Mouse (Mus musculus) CH12.LX (cell line): ENCODE measurements around the gene Skap2. TPM values are rescaled to one million over a fixed set of nuclear protein-coding genes. Genes with fewer than 3 reads are reported as not detected.
A peak's percentile ranks its signal among the peaks of the same experiment; 100 is the strongest.

Experiments used
- DNase-seq: peaks from one replicate; pipeline ENCODE4 v3.0.0-alpha.2; 2013; ENCODE audit errors: extremely low read depth
- H3K27ac ChIP-seq: 2 replicates; pipeline ENCODE4 v1.5.1; 2012; ENCODE audit warnings: low read depth, mild to moderate bottlenecking, control low read depth, moderate library complexity; ENCODE audit not compliant: insufficient read depth
- H3K27me3 ChIP-seq: replicated peaks from 2 replicates; pipeline ENCODE3; 2012; ENCODE audit warnings: inconsistent platforms
- H3K36me3 ChIP-seq, 2 experiments: replicated peaks in 1 of 2; 2 replicates each; pipeline versions ENCODE3 to v1.6.1; 2012; ENCODE audit warnings: inconsistent platforms in 1 of 2, low read length in 1 of 2, mild to moderate bottlenecking in 1 of 2, mixed read lengths in 1 of 2, moderate library complexity in 1 of 2; ENCODE audit not compliant: control insufficient read depth in 1 of 2, insufficient read depth in 1 of 2
- H3K4me1 ChIP-seq, 2 experiments: 2 replicates each; pipeline ENCODE4 v1.6.1; 2012; ENCODE audit warnings: inconsistent platforms in 1 of 2, moderate library complexity in 1 of 2; ENCODE audit not compliant: insufficient read depth in 2 of 2, control insufficient read depth in 1 of 2
- H3K4me2 ChIP-seq: 2 replicates; pipeline ENCODE4 v1.6.1; 2012; ENCODE audit warnings: low read depth, mild to moderate bottlenecking, control low read depth; ENCODE audit not compliant: poor library complexity, insufficient read depth, severe bottlenecking
- H3K4me3 ChIP-seq, 3 experiments: fragments of 150-350 bp in 1 of 3; sonication (generic) in 1 of 3; replicated peaks in 1 of 3; 2 replicates each; pipeline versions ENCODE3 to v1.5.1; 2011 to 2012; ENCODE audit warnings: low read depth in 2 of 3, low read length in 2 of 3, mild to moderate bottlenecking in 2 of 3, moderate library complexity in 2 of 3, control low read depth in 1 of 3, improper control_type of control experiment in 1 of 3, inconsistent platforms in 1 of 3, mixed read lengths in 1 of 3; ENCODE audit not compliant: poor library complexity in 1 of 3
- H3K79me2 ChIP-seq: replicated peaks from 2 replicates; pipeline ENCODE4 v1.6.1; 2012; ENCODE audit warnings: mild to moderate bottlenecking, moderate library complexity; ENCODE audit not compliant: control insufficient read depth, poor library complexity, insufficient read depth, severe bottlenecking; ENCODE audit errors: extremely low read depth
- H3K9ac ChIP-seq: 2 replicates; pipeline ENCODE4 v1.6.1; 2012; ENCODE audit warnings: low read depth, mild to moderate bottlenecking, control low read depth, moderate library complexity; ENCODE audit not compliant: insufficient read depth
- H3K9me3 ChIP-seq: replicated peaks from 2 replicates; pipeline ENCODE3; 2012; ENCODE audit warnings: low read length, inconsistent platforms, mixed read lengths
- BHLHE40 ChIP-seq: IDR thresholded peaks from 2 replicates; pipeline ENCODE4 v1.6.1; 2011; ENCODE audit warnings: mild to moderate bottlenecking, low read depth, low read length, improper control_type of control experiment
- CHD2 ChIP-seq: IDR thresholded peaks from 2 replicates; pipeline ENCODE4 v1.6.1; 2011; ENCODE audit warnings: low read length, improper control_type of control experiment
- E2F4 ChIP-seq: IDR thresholded peaks from 2 replicates; pipeline ENCODE4 v1.6.1; 2011; ENCODE audit warnings: low read depth, low read length, improper control_type of control experiment; ENCODE audit not compliant: insufficient replicate concordance
- ELF1 ChIP-seq: IDR thresholded peaks from 2 replicates; pipeline ENCODE4 v1.6.1; 2014; ENCODE audit warnings: low read depth, mild to moderate bottlenecking, inconsistent platforms, low read length, improper control_type of control experiment
- ETS1 ChIP-seq: conservative IDR thresholded peaks from 2 replicates; pipeline ENCODE4 v1.6.1; 2012; ENCODE audit warnings: low read depth, mild to moderate bottlenecking, inconsistent platforms, low read length, improper control_type of control experiment, moderate library complexity
- HCFC1 ChIP-seq: IDR thresholded peaks from 2 replicates; pipeline ENCODE4 v1.6.1; 2012; ENCODE audit warnings: low read depth, mild to moderate bottlenecking, inconsistent platforms, low read length, improper control_type of control experiment
- JUN ChIP-seq: IDR thresholded peaks from 2 replicates; pipeline ENCODE4 v1.6.1; 2011; ENCODE audit warnings: low read depth, mild to moderate bottlenecking, low read length, improper control_type of control experiment, moderate library complexity; ENCODE audit not compliant: insufficient read depth
- KAT2A ChIP-seq: IDR thresholded peaks from 2 replicates; pipeline ENCODE4 v1.6.1; 2012; ENCODE audit warnings: low read length, improper control_type of control experiment, inconsistent platforms; ENCODE audit not compliant: insufficient replicate concordance
- MAFK ChIP-seq: IDR thresholded peaks from 2 replicates; pipeline ENCODE4 v1.6.1; 2011; ENCODE audit warnings: low read length, improper control_type of control experiment; ENCODE audit not compliant: insufficient replicate concordance
- MAX ChIP-seq: IDR thresholded peaks from 2 replicates; pipeline ENCODE4 v1.6.1; 2011; ENCODE audit warnings: low read length, improper control_type of control experiment
- MAZ ChIP-seq: IDR thresholded peaks from 2 replicates; pipeline ENCODE4 v1.6.1; 2012; ENCODE audit warnings: low read depth, mild to moderate bottlenecking, inconsistent platforms, low read length, improper control_type of control experiment, moderate library complexity
- MEF2A ChIP-seq: IDR thresholded peaks from 2 replicates; pipeline ENCODE4 v1.6.1; 2014; ENCODE audit warnings: low read depth, mild to moderate bottlenecking, inconsistent platforms, low read length, improper control_type of control experiment, borderline replicate concordance
- MXI1 ChIP-seq: IDR thresholded peaks from 2 replicates; pipeline ENCODE4 v1.6.1; 2011; ENCODE audit warnings: mild to moderate bottlenecking, low read depth, low read length, improper control_type of control experiment
- MYC ChIP-seq: IDR thresholded peaks from 2 replicates; pipeline ENCODE4 v1.6.1; 2011; ENCODE audit warnings: low read depth, mild to moderate bottlenecking, improper control_type of control experiment, low read length
- NELFE ChIP-seq: IDR thresholded peaks from 2 replicates; pipeline ENCODE4 v1.6.1; 2011; ENCODE audit warnings: low read depth, low read length, improper control_type of control experiment
- NRF1 ChIP-seq: IDR thresholded peaks from 2 replicates; pipeline ENCODE4 v1.6.1; 2014; ENCODE audit warnings: low read depth, mild to moderate bottlenecking, inconsistent platforms, low read length, improper control_type of control experiment, moderate library complexity
- PAX5 ChIP-seq: IDR thresholded peaks from 2 replicates; pipeline ENCODE4 v1.6.1; 2012; ENCODE audit warnings: low read length, inconsistent platforms, mixed read lengths
- POLR2A ChIP-seq: IDR thresholded peaks from 2 replicates; pipeline ENCODE4 v1.6.1; 2011; ENCODE audit warnings: low read depth, mild to moderate bottlenecking, improper control_type of control experiment, low read length
- RCOR1 ChIP-seq: conservative IDR thresholded peaks from 2 replicates; pipeline ENCODE4 v1.6.1; 2012; ENCODE audit warnings: low read depth, mild to moderate bottlenecking, inconsistent platforms, low read length, improper control_type of control experiment
- SIN3A ChIP-seq: IDR thresholded peaks from 2 replicates; pipeline ENCODE4 v1.6.1; 2012; ENCODE audit warnings: low read length, improper control_type of control experiment, inconsistent platforms
- TCF12 ChIP-seq: IDR thresholded peaks from 2 replicates; pipeline ENCODE4 v1.6.1; 2014; ENCODE audit warnings: low read depth, mild to moderate bottlenecking, inconsistent platforms, low read length, improper control_type of control experiment
- USF1 ChIP-seq: IDR thresholded peaks from 2 replicates; pipeline ENCODE4 v1.6.1; 2014; ENCODE audit warnings: low read depth, mild to moderate bottlenecking, inconsistent platforms, low read length, improper control_type of control experiment
- USF2 ChIP-seq: conservative IDR thresholded peaks from 2 replicates; pipeline ENCODE4 v1.6.1; 2011; ENCODE audit warnings: low read depth, low read length, improper control_type of control experiment
- ZMIZ1 ChIP-seq: IDR thresholded peaks from 2 replicates; pipeline ENCODE4 v1.6.1; 2012; ENCODE audit warnings: low read depth, mild to moderate bottlenecking, inconsistent platforms, low read length, improper control_type of control experiment
- ZNF384 ChIP-seq: IDR thresholded peaks from 2 replicates; pipeline ENCODE4 v1.6.1; 2012; ENCODE audit warnings: low read depth, low read length, improper control_type of control experiment, inconsistent platforms
- dilution Hi-C: fragments of 300-500 bp; cut with MboI; formaldehyde crosslinking; loops from 2 replicates; pipeline ENCODE4 v1.14.3; 2020; ENCODE audit warnings: low sequenced_read_pairs; ENCODE audit not compliant: extremely low pct_unique_long_range_greater_than_20kb, extremely low pct_ligation_motif_present
- in situ Hi-C: fragments of 300-500 bp; cut with MboI; formaldehyde crosslinking; loops from 3 replicates; pipeline ENCODE4 v1.14.3; 2019; ENCODE audit warnings: low sequenced_read_pairs, low pct_ligation_motif_present, low pct_unique_long_range_greater_than_20kb, mixed read lengths
- polyA plus RNA-seq: library from polyadenylated mRNA; unstranded; fragments of >175 nt; gene quantifications from 2 replicates; pipeline ENCODE4 v1.2.1, GENCODE M21; 2012; ENCODE audit warnings: low read depth; ENCODE audit not compliant: insufficient read length
- total RNA-seq, 2 experiments: library from RNA; depleted of rRNA; stranded (reverse); fragments of 300-350 nt in 1 of 2; fragments of >200 nt in 1 of 2; gene quantifications; 2 replicates each; pipeline ENCODE4 v1.2.3; 2012 to 2014

Gene Skap2
- 25.8 and 30.2 TPM in 2 replicates for total RNA-seq (2012; rRNA removed)
- total RNA-seq (2014; rRNA removed) = 51.9 and 61.0 TPM in 2 replicates
- polyA plus RNA-seq = 76.1 and 85.9 TPM in 2 replicates

GRCm38 (mm10) chr6:52012409-52013244, at the start of gene Skap2:
Skap2 (minus strand) TSS chr6:52012549.
- peaks cover 6% of the 10 kb centered on the region for H3K79me2 ChIP-seq
- no peaks in the 10 kb centered on the region for H3K36me3 ChIP-seq
- dilution Hi-C loops (no loop called here), in situ Hi-C loops (loop anchor here (25.0 kb wide), 1 partner anchor 200 kb away; the partner anchor contains the start of genes Gm28308, Hoxa3, Hoxa5 and Hoxa6)
- no peaks in the 10 kb centered on the region for H3K27me3 ChIP-seq
- TF ChIP-seq ELF1 = peak; percentile 95
- 0 out of 2 replicates have a peak, but pooled peaks have one; percentile 18 for TF ChIP-seq MXI1
- peak; percentile 50; the same call in 1 of the 2 replicates for TF ChIP-seq ZMIZ1
- peak; percentile 91 for TF ChIP-seq HCFC1
- peak; percentile 62; the same call in 1 of the 2 replicates for TF ChIP-seq MAX
- 0 out of 2 replicates have a peak, but pooled peaks have one; percentile 7 for TF ChIP-seq MEF2A
- peak; percentile 12; the same call in 1 of the 2 replicates for TF ChIP-seq SIN3A
- TF ChIP-seq PAX5 = no peak
- TF ChIP-seq BHLHE40 = 0 out of 2 replicates have a peak, but pooled peaks have one; percentile 37
- peak; percentile 75 for TF ChIP-seq MAZ
- TF ChIP-seq NRF1 = peak; percentile 79
- peak; percentile 95 for TF ChIP-seq USF2
- TF ChIP-seq RCOR1 = no peak
- TF ChIP-seq USF1 = peak; percentile 95
- no peak for TF ChIP-seq ETS1
- no peak for TF ChIP-seq ZNF384
- TF ChIP-seq E2F4 = peak; percentile 49; the same call in 1 of the 2 replicates
- TF ChIP-seq KAT2A = 0 out of 2 replicates have a peak, but pooled peaks have one; percentile 64
- no peak for TF ChIP-seq MAFK
- peak; percentile 48 for TF ChIP-seq TCF12
- TF ChIP-seq CHD2 = peak; percentile 37; the same call in 1 of the 2 replicates
- TF ChIP-seq MYC = 0 out of 2 replicates have a peak, but pooled peaks have one; percentile 47
- TF ChIP-seq POLR2A = peak; percentile 74
- TF ChIP-seq NELFE = peak; percentile 65
- no peak for TF ChIP-seq JUN
- H3K4me1 ChIP-seq = peaks cover 2 to 36% of the 10 kb centered on the region in 2 experiments; a peak in 3 of 4 replicates
- peak within 1 kb of the TSS; percentile 84 for H3K9ac ChIP-seq
- H3K9me3 ChIP-seq = no peaks in the 10 kb centered on the region
- DNase-seq = peak; percentile 98
- peak within 1 kb of the TSS; percentile 30 for H3K27ac ChIP-seq
- peak within 1 kb of the TSS; percentile 68 for H3K4me2 ChIP-seq
- H3K4me3 ChIP-seq = peak within 1 kb of the TSS; percentile 74 to 89 (median 74)
